Mouse (Mus musculus) CH12.LX (cell line): ENCODE results near the gene Bclaf1. TPM values are rescaled to one million over a fixed set of nuclear protein-coding genes. Genes with fewer than 3 reads are reported as not detected.
A peak's percentile ranks its signal among the peaks of the same experiment; 100 is the strongest.

ENCODE experiments used
- DNase-seq: peaks from one replicate; pipeline ENCODE4 v3.0.0-alpha.2; 2013; ENCODE audit errors: extremely low read depth
- H3K27ac ChIP-seq: 2 replicates; pipeline ENCODE4 v1.5.1; 2012; ENCODE audit warnings: low read depth, mild to moderate bottlenecking, control low read depth, moderate library complexity; ENCODE audit not compliant: insufficient read depth
- H3K27me3 ChIP-seq: replicated peaks from 2 replicates; pipeline ENCODE3; 2012; ENCODE audit warnings: inconsistent platforms
- H3K36me3 ChIP-seq, 2 experiments: replicated peaks in 1 of 2; 2 replicates each; pipeline versions ENCODE3 to v1.6.1; 2012; ENCODE audit warnings: inconsistent platforms in 1 of 2, low read length in 1 of 2, mild to moderate bottlenecking in 1 of 2, mixed read lengths in 1 of 2, moderate library complexity in 1 of 2; ENCODE audit not compliant: control insufficient read depth in 1 of 2, insufficient read depth in 1 of 2
- H3K4me1 ChIP-seq, 2 experiments: 2 replicates each; pipeline ENCODE4 v1.6.1; 2012; ENCODE audit warnings: inconsistent platforms in 1 of 2, moderate library complexity in 1 of 2; ENCODE audit not compliant: insufficient read depth in 2 of 2, control insufficient read depth in 1 of 2
- H3K4me2 ChIP-seq: 2 replicates; pipeline ENCODE4 v1.6.1; 2012; ENCODE audit warnings: low read depth, mild to moderate bottlenecking, control low read depth; ENCODE audit not compliant: poor library complexity, insufficient read depth, severe bottlenecking
- H3K4me3 ChIP-seq, 3 experiments: fragments of 150-350 bp in 1 of 3; sonication (generic) in 1 of 3; replicated peaks in 1 of 3; 2 replicates each; pipeline versions ENCODE3 to v1.5.1; 2011 to 2012; ENCODE audit warnings: low read depth in 2 of 3, low read length in 2 of 3, mild to moderate bottlenecking in 2 of 3, moderate library complexity in 2 of 3, control low read depth in 1 of 3, improper control_type of control experiment in 1 of 3, inconsistent platforms in 1 of 3, mixed read lengths in 1 of 3; ENCODE audit not compliant: poor library complexity in 1 of 3
- H3K79me2 ChIP-seq: replicated peaks from 2 replicates; pipeline ENCODE4 v1.6.1; 2012; ENCODE audit warnings: mild to moderate bottlenecking, moderate library complexity; ENCODE audit not compliant: control insufficient read depth, poor library complexity, insufficient read depth, severe bottlenecking; ENCODE audit errors: extremely low read depth
- H3K9ac ChIP-seq: 2 replicates; pipeline ENCODE4 v1.6.1; 2012; ENCODE audit warnings: low read depth, mild to moderate bottlenecking, control low read depth, moderate library complexity; ENCODE audit not compliant: insufficient read depth
- H3K9me3 ChIP-seq: replicated peaks from 2 replicates; pipeline ENCODE3; 2012; ENCODE audit warnings: low read length, inconsistent platforms, mixed read lengths
- CHD1 ChIP-seq: IDR thresholded peaks from 2 replicates; pipeline ENCODE4 v1.6.1; 2012; ENCODE audit warnings: low read depth, low read length, improper control_type of control experiment, inconsistent platforms
- CHD2 ChIP-seq: IDR thresholded peaks from 2 replicates; pipeline ENCODE4 v1.6.1; 2011; ENCODE audit warnings: low read length, improper control_type of control experiment
- E2F4 ChIP-seq: IDR thresholded peaks from 2 replicates; pipeline ENCODE4 v1.6.1; 2011; ENCODE audit warnings: low read depth, low read length, improper control_type of control experiment; ENCODE audit not compliant: insufficient replicate concordance
- EP300 ChIP-seq: IDR thresholded peaks from 2 replicates; pipeline ENCODE4 v1.6.1; 2011; ENCODE audit warnings: low read length, improper control_type of control experiment
- ETS1 ChIP-seq: conservative IDR thresholded peaks from 2 replicates; pipeline ENCODE4 v1.6.1; 2012; ENCODE audit warnings: low read depth, mild to moderate bottlenecking, inconsistent platforms, low read length, improper control_type of control experiment, moderate library complexity
- HCFC1 ChIP-seq: IDR thresholded peaks from 2 replicates; pipeline ENCODE4 v1.6.1; 2012; ENCODE audit warnings: low read depth, mild to moderate bottlenecking, inconsistent platforms, low read length, improper control_type of control experiment
- KAT2A ChIP-seq: IDR thresholded peaks from 2 replicates; pipeline ENCODE4 v1.6.1; 2012; ENCODE audit warnings: low read length, improper control_type of control experiment, inconsistent platforms; ENCODE audit not compliant: insufficient replicate concordance
- MAFK ChIP-seq: IDR thresholded peaks from 2 replicates; pipeline ENCODE4 v1.6.1; 2011; ENCODE audit warnings: low read length, improper control_type of control experiment; ENCODE audit not compliant: insufficient replicate concordance
- MAX ChIP-seq: IDR thresholded peaks from 2 replicates; pipeline ENCODE4 v1.6.1; 2011; ENCODE audit warnings: low read length, improper control_type of control experiment
- MAZ ChIP-seq: IDR thresholded peaks from 2 replicates; pipeline ENCODE4 v1.6.1; 2012; ENCODE audit warnings: low read depth, mild to moderate bottlenecking, inconsistent platforms, low read length, improper control_type of control experiment, moderate library complexity
- NRF1 ChIP-seq: IDR thresholded peaks from 2 replicates; pipeline ENCODE4 v1.6.1; 2014; ENCODE audit warnings: low read depth, mild to moderate bottlenecking, inconsistent platforms, low read length, improper control_type of control experiment, moderate library complexity
- POLR2AphosphoS2 ChIP-seq: IDR thresholded peaks from 2 replicates; pipeline ENCODE4 v1.6.1; 2011; ENCODE audit warnings: low read depth, low read length, improper control_type of control experiment
- RCOR1 ChIP-seq: conservative IDR thresholded peaks from 2 replicates; pipeline ENCODE4 v1.6.1; 2012; ENCODE audit warnings: low read depth, mild to moderate bottlenecking, inconsistent platforms, low read length, improper control_type of control experiment
- SMC3 ChIP-seq: IDR thresholded peaks from 2 replicates; pipeline ENCODE4 v1.6.1; 2011; ENCODE audit warnings: low read depth, low read length, improper control_type of control experiment
- TBP ChIP-seq: conservative IDR thresholded peaks from 2 replicates; pipeline ENCODE4 v1.6.1; 2011; ENCODE audit warnings: low read depth, low read length, improper control_type of control experiment
- ZMIZ1 ChIP-seq: IDR thresholded peaks from 2 replicates; pipeline ENCODE4 v1.6.1; 2012; ENCODE audit warnings: low read depth, mild to moderate bottlenecking, inconsistent platforms, low read length, improper control_type of control experiment
- dilution Hi-C: fragments of 300-500 bp; cut with MboI; formaldehyde crosslinking; loops from 2 replicates; pipeline ENCODE4 v1.14.3; 2020; ENCODE audit warnings: low sequenced_read_pairs; ENCODE audit not compliant: extremely low pct_unique_long_range_greater_than_20kb, extremely low pct_ligation_motif_present
- in situ Hi-C: fragments of 300-500 bp; cut with MboI; formaldehyde crosslinking; loops from 3 replicates; pipeline ENCODE4 v1.14.3; 2019; ENCODE audit warnings: low sequenced_read_pairs, low pct_ligation_motif_present, low pct_unique_long_range_greater_than_20kb, mixed read lengths
- polyA plus RNA-seq: library from polyadenylated mRNA; unstranded; fragments of >175 nt; gene quantifications from 2 replicates; pipeline ENCODE4 v1.2.1, GENCODE M21; 2012; ENCODE audit warnings: low read depth; ENCODE audit not compliant: insufficient read length
- total RNA-seq, 2 experiments: library from RNA; depleted of rRNA; stranded (reverse); fragments of 300-350 nt in 1 of 2; fragments of >200 nt in 1 of 2; gene quantifications; 2 replicates each; pipeline ENCODE4 v1.2.3; 2012 to 2014

Bclaf1 gene
- total and polyA plus RNA-seq, 3 experiments, result 84.2 to 242 (median 186) TPM

GRCm38 (mm10) chr10:20380798-20381197 lies 68.5 kb downstream of the Bclaf1 start:
- dilution Hi-C loops, result no loop called here

GRCm38 (mm10) chr10:20381352-20381751 lies 69.1 kb downstream of the Bclaf1 start:
- H3K9me3 ChIP-seq, result no peaks in the 10 kb centered on the region
- dilution Hi-C loops, result no loop called here
- TF ChIP-seq ETS1, result no peak
- no peak for TF ChIP-seq KAT2A
- no peak for TF ChIP-seq CHD2
- no peak for TF ChIP-seq MAX
- no peak for TF ChIP-seq RCOR1
- TF ChIP-seq NRF1, result no peak
- TF ChIP-seq TBP, result peak; percentile 82; the same call in 1 of the 2 replicates
- no peak overlapping the region for H3K27ac ChIP-seq
- H3K79me2 ChIP-seq, result no peaks in the 10 kb centered on the region
- no peak for DNase-seq
- H3K9ac ChIP-seq, result no peak overlapping the region
- H3K4me2 ChIP-seq, result no peak overlapping the region
- no peaks in the 10 kb centered on the region for H3K36me3 ChIP-seq
- no peaks in the 10 kb centered on the region for H3K27me3 ChIP-seq
- in situ Hi-C loops, result no loop called here
- no peak overlapping the region for H3K4me3 ChIP-seq
- peaks cover 3 to 6% of the 10 kb centered on the region in 2 experiments; a peak in 2 of 4 replicates for H3K4me1 ChIP-seq

More at GRCm38 (mm10) chr10:20380798-20381197, 68.5 kb downstream of the Bclaf1 start:
- H3K9me3 ChIP-seq, result no peaks in the 10 kb centered on the region
- H3K4me1 ChIP-seq, result peaks cover 3 to 6% of the 10 kb centered on the region in 2 experiments; a peak in 2 of 4 replicates
- no peaks in the 10 kb centered on the region for H3K27me3 ChIP-seq
- H3K9ac ChIP-seq, result no peak overlapping the region
- DNase-seq, result no peak
- no peak overlapping the region for H3K4me2 ChIP-seq
- no peak overlapping the region for H3K4me3 ChIP-seq
- TF ChIP-seq POLR2AphosphoS2, result no peak
- no peak for TF ChIP-seq CHD1
- TF ChIP-seq HCFC1, result no peak
- TF ChIP-seq CHD2, result no peak
- no peak for TF ChIP-seq ZMIZ1
- no peak for TF ChIP-seq MAZ
- no peak for TF ChIP-seq E2F4
- no peak for TF ChIP-seq SMC3
- TF ChIP-seq MAFK, result no peak
- TF ChIP-seq ETS1, result no peak
- no peak for TF ChIP-seq EP300
- in situ Hi-C loops, result no loop called here
- no peaks in the 10 kb centered on the region for H3K79me2 ChIP-seq
- no peaks in the 10 kb centered on the region for H3K36me3 ChIP-seq
- no peak overlapping the region for H3K27ac ChIP-seq
